Mouse (Mus musculus): ENCODE measurements around the gene Trp53bp2. TPM values are rescaled to one million over a fixed set of nuclear protein-coding genes. Genes with fewer than 3 reads are reported as not detected.

Trp53bp2 gene
- total and polyA plus RNA-seq, 2 experiments from 2014 or later = 11.2 to 20.8 TPM

- 57% methylated on average over 5 of the region's 5 CpGs for WGBS
- peaks cover 19% of the 10 kb centered on the region; the same call in 1 of the 2 replicates for H3K36me3 ChIP-seq (ENCODE audit: insufficient read depth, low read length)
- no peak for DNase-seq (ENCODE audit: low spot score)
- no peak overlapping the region for H3K4me3 ChIP-seq (ENCODE audit: low read length)
- no peak for TF ChIP-seq CTCF (IDR thresholded peaks at IDR 0.05; ENCODE audit: low read depth)
- H3K27ac ChIP-seq = no peak overlapping the region
- H3K9ac ChIP-seq (replicated peaks; ENCODE audit: low read length) = no peak overlapping the region
- no peaks in the 10 kb centered on the region for H3K9me3 ChIP-seq (ENCODE audit: low read length)
- no peak overlapping the region for H3K4me2 ChIP-seq (ENCODE audit: low read depth, low read length)
- ATAC-seq = no peak
- peaks cover 4% of the 10 kb centered on the region; the same call in 1 of the 2 replicates for H3K4me1 ChIP-seq (ENCODE audit: insufficient read depth, low read length)
- H3K27me3 ChIP-seq (ENCODE audit: insufficient read depth, low read length) = no peaks in the 10 kb centered on the region
Measured at GRCm38 (mm10) chr1:182436746-182437145, 27.8 kb downstream of the Trp53bp2 start.

GRCm38 (mm10) chr1:182439546-182440222, 30.7 kb downstream of the Trp53bp2 start:
- TF ChIP-seq CTCF (IDR thresholded peaks at IDR 0.05; ENCODE audit: low read depth) = no peak
- Histone ChIP-seq H3K27me3 (ENCODE audit: insufficient read depth, low read length) (no peaks in the 10 kb centered on the region), H3K4me1 (ENCODE audit: insufficient read depth, low read length) (peaks cover 4% of the 10 kb centered on the region; the same call in 1 of the 2 replicates), H3K4me2 (ENCODE audit: low read depth, low read length) (no peak overlapping the region), H3K27ac (peak overlapping the region; percentile 36; the same call in 1 of the 2 replicates), H3K9ac (replicated peaks; ENCODE audit: low read length) (no peak overlapping the region), H3K36me3 (ENCODE audit: insufficient read depth, low read length) (peaks cover 31% of the 10 kb centered on the region), H3K9me3 (ENCODE audit: low read length) (no peaks in the 10 kb centered on the region), H3K4me3 (ENCODE audit: low read length) (no peak overlapping the region)
- ATAC-seq (no peak), DNase-seq (ENCODE audit: low spot score) (peak; percentile 59)
- 59% methylated on average over 5 of the region's 5 CpGs for WGBS

DNA sequence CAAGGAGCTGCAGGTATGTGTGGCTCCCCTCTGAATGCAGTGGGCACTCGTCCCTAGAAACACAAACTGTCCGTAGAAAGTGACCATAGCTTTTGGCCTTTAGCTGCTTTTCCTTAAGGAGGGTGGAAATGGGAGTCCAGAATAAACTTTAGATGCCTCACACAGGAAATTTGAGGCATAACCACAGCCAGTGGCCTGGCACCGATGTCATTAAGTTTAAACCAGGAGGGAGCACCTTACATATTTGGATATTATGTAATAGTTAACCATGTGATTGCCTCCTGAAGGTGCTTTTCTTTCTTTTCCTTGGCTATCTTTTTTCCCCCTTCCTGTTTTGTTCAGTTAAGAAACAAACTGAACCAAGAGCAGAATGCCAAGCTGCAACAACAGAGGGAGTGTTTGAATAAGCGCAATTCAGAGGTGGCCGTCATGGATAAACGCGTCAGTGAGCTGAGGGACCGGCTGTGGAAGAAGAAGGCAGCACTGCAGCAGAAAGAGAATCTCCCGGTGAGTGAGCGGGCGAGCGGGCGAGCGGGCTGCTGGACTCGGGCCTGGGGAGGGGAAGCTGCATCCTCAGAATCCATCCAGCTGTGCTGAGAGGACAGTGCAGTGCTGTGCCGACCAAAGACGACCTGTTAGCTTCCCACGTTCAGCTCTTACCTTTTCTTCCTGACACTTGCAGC, 33.0 kb downstream of the Trp53bp2 start:
- no peaks in the 10 kb centered on the region for H3K9me3 ChIP-seq (ENCODE audit: low read length)
- no peak overlapping the region for H3K9ac ChIP-seq (replicated peaks; ENCODE audit: low read length)
- H3K36me3 ChIP-seq (ENCODE audit: insufficient read depth, low read length) = peaks cover 40% of the 10 kb centered on the region
- WGBS = 77% methylated on average over 18 of the region's 18 CpGs
- no peak for ATAC-seq
- TF ChIP-seq CTCF (IDR thresholded peaks at IDR 0.05; ENCODE audit: low read depth) = no peak
- no peak for DNase-seq (ENCODE audit: low spot score)
- no peak overlapping the region for H3K4me3 ChIP-seq (ENCODE audit: low read length)
- H3K4me1 ChIP-seq (ENCODE audit: insufficient read depth, low read length) = peaks cover 4% of the 10 kb centered on the region; the same call in 1 of the 2 replicates
- H3K27ac ChIP-seq = no peak overlapping the region
- H3K4me2 ChIP-seq (ENCODE audit: low read depth, low read length) = no peak overlapping the region
- H3K27me3 ChIP-seq (ENCODE audit: insufficient read depth, low read length) = no peaks in the 10 kb centered on the region

DNA sequence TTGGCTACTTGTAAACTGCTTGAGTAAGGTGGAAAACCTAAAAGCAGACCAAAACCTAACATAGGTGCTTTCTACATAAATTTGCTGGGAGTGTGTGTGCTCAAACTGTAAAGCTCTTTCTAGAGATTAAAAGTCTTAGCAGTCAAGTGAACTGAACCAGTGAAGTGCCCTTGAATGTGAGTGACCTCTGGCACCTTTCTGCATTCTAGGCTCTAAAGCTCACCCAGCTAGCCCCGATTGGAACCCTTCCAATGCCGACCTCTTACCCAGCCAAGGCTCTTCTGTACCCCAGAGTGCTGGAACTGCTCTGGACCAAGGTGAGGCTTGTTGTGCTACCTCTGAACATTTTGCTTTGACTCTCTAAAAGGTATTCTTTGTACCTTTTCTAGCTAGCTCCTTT, 35.1 kb downstream of the Trp53bp2 start:
- Histone ChIP-seq H3K4me1 (ENCODE audit: insufficient read depth, low read length) (peaks cover 4% of the 10 kb centered on the region; the same call in 1 of the 2 replicates), H3K27me3 (ENCODE audit: insufficient read depth, low read length) (no peaks in the 10 kb centered on the region), H3K36me3 (ENCODE audit: insufficient read depth, low read length) (peaks cover 51% of the 10 kb centered on the region), H3K9me3 (ENCODE audit: low read length) (no peaks in the 10 kb centered on the region), H3K9ac (replicated peaks; ENCODE audit: low read length) (no peak overlapping the region), H3K4me2 (ENCODE audit: low read depth, low read length) (no peak overlapping the region), H3K27ac (no peak overlapping the region), H3K4me3 (ENCODE audit: low read length) (no peak overlapping the region)
- DNase-seq (ENCODE audit: low spot score) = no peak
- TF ChIP-seq CTCF (IDR thresholded peaks at IDR 0.05; ENCODE audit: low read depth) = no peak
- WGBS = 88% methylated on average over 2 of the region's 2 CpGs
- no peak for ATAC-seq

DNA sequence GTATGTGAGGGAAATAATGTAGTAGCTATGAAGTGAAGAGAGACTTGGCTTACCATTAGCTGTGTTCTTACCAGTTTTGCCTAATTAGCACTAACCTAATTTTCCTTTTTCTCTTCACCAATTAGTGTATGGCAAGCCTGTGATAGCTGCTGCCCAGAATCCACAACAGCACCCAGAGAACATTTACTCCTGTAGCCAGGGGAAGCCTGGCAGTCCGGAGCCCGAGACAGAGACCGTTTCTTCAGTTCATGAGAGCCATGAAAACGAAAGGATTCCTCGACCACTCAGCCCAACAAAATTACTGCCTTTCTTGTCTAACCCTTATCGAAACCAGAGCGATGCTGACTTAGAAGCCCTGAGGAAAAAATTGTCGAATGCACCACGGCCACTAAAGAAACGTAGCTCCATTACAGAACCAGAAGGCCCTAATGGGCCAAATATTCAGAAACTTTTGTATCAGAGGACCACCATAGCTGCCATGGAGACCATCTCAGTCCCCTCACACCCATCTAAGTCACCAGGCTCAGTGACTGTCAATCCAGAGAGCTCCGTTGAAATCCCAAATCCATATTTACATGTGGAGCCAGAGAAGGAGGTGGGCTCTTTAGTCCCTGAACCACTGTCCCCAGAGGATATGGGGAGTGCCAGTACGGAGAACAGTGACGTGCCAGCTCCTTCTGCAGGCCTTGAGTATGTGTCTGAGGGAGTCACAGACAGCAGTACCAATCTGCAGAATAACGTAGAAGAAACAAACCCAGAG, 39.5 kb downstream of the Trp53bp2 start:
- Histone ChIP-seq H3K27ac (no peak overlapping the region), H3K36me3 (ENCODE audit: insufficient read depth, low read length) (peaks cover 50% of the 10 kb centered on the region), H3K27me3 (ENCODE audit: insufficient read depth, low read length) (no peaks in the 10 kb centered on the region), H3K4me3 (ENCODE audit: low read length) (no peak overlapping the region), H3K9ac (replicated peaks; ENCODE audit: low read length) (no peak overlapping the region), H3K4me2 (ENCODE audit: low read depth, low read length) (no peak overlapping the region), H3K9me3 (ENCODE audit: low read length) (no peaks in the 10 kb centered on the region), H3K4me1 (ENCODE audit: insufficient read depth, low read length) (no peaks in the 10 kb centered on the region)
- WGBS = 90% methylated on average over 14 of the region's 14 CpGs
- DNase-seq (ENCODE audit: low spot score) (no peak), ATAC-seq (no peak)
- no peak for TF ChIP-seq CTCF (IDR thresholded peaks at IDR 0.05; ENCODE audit: low read depth)

DNA sequence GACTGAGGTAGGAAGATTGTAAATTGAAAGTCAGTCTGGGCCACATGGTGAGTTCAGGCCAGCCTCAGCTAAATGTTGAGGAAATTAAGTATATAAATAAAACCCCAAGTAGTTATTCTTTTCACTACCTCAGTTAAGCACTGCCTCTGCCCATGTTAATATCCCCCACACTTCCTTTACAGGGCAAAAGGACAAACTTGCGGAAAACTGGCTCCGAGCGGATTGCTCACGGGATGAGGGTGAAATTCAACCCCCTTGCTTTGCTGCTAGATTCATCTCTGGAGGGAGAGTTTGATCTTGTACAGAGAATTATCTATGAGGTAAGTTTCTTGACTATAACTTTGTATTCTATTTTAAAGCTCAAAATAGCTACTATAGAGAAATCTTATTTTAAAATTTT, 43.5 kb downstream of the Trp53bp2 start:
- WGBS = 90% methylated on average over 4 of the region's 4 CpGs
- H3K27ac ChIP-seq = no peak overlapping the region
- H3K4me1 ChIP-seq (ENCODE audit: insufficient read depth, low read length) = no peaks in the 10 kb centered on the region
- H3K27me3 ChIP-seq (ENCODE audit: insufficient read depth, low read length) = no peaks in the 10 kb centered on the region
- H3K4me2 ChIP-seq (ENCODE audit: low read depth, low read length) = no peak overlapping the region
- ATAC-seq = no peak
- DNase-seq (ENCODE audit: low spot score) = no peak
- no peak overlapping the region for H3K4me3 ChIP-seq (ENCODE audit: low read length)
- H3K36me3 ChIP-seq (ENCODE audit: insufficient read depth, low read length) = peaks cover 28% of the 10 kb centered on the region
- H3K9ac ChIP-seq (replicated peaks; ENCODE audit: low read length) = no peak overlapping the region
- no peak for TF ChIP-seq CTCF (IDR thresholded peaks at IDR 0.05; ENCODE audit: low read depth)
- H3K9me3 ChIP-seq (ENCODE audit: low read length) = no peaks in the 10 kb centered on the region

Data from hindbrain, postnatal 0 days (tissue).